In genomic region chr14:47275417-47275816, GRCm38 (mm10) we compare ENCODE assay signal across 8 mouse cellular contexts. TPM values are rescaled to one million over a fixed set of nuclear protein-coding genes. Genes with fewer than 3 reads are reported as not detected.
DNase-seq lines count a peak whose midpoint lies in the region; ATAC-seq and TF ChIP-seq lines count a peak whose summit lies in the region.

No protein-coding gene starts in this region.

- intact Hi-C loops in left cerebral cortex, adult 2 months (cut with DNase I), result no loop called here

- H3K9ac ChIP-seq in intestine, embryonic 16.5 days (ENCODE audit: low read depth, low read length), result peak overlapping the region; percentile 92
- H3K9ac ChIP-seq in neural tube, embryonic 11.5 days (ENCODE audit: low read length), result no peak overlapping the region

- H3K36me3 ChIP-seq in intestine, embryonic 16.5 days (ENCODE audit: control insufficient read depth, insufficient read depth, low read length), result no peaks in the 10 kb centered on the region
- peaks cover 4% of the 10 kb centered on the region; the same call in 1 of the 2 replicates for H3K36me3 ChIP-seq in neural tube, embryonic 11.5 days (ENCODE audit: control insufficient read depth, insufficient read depth, low read length)

- H3K4me1 ChIP-seq in intestine, embryonic 16.5 days (ENCODE audit: control insufficient read depth, insufficient read depth, low read length), result peaks cover 5% of the 10 kb centered on the region
- H3K4me1 ChIP-seq in neural tube, embryonic 11.5 days (ENCODE audit: control insufficient read depth, insufficient read depth, low read length), result peaks cover 6% of the 10 kb centered on the region; the same call in 1 of the 2 replicates

- H3K4me3 ChIP-seq in layer of hippocampus, adult 2 months, result peak overlapping the region; percentile 97; the same call in 1 of the 2 replicates
- peak overlapping the region; percentile 92 for H3K4me3 ChIP-seq in intestine, embryonic 16.5 days (ENCODE audit: low read length)
- peak overlapping the region; percentile 80 for H3K4me3 ChIP-seq in neural tube, embryonic 11.5 days (ENCODE audit: low read depth, low read length)
- H3K4me3 ChIP-seq in left cerebral cortex, adult 2 months, result no peak overlapping the region

- H3K27ac ChIP-seq in layer of hippocampus, adult 2 months, result no peak overlapping the region
- no peak overlapping the region for H3K27ac ChIP-seq in intestine, embryonic 16.5 days (ENCODE audit: low read length)
- H3K27ac ChIP-seq in neural tube, embryonic 11.5 days (ENCODE audit: low read depth, low read length), result no peak overlapping the region
- H3K27ac ChIP-seq in left cerebral cortex, adult 2 months, result no peak overlapping the region

- no peaks in the 10 kb centered on the region for H3K27me3 ChIP-seq in intestine, embryonic 16.5 days (replicated peaks; ENCODE audit: control insufficient read depth, insufficient read depth, low read length)
- H3K27me3 ChIP-seq in neural tube, embryonic 11.5 days (ENCODE audit: control insufficient read depth, insufficient read depth, low read length), result no peaks in the 10 kb centered on the region

- TF ChIP-seq CTCF in layer of hippocampus, adult 2 months (conservative IDR thresholded peaks at IDR 0.05), result peak; percentile 17; the same call in 1 of the 2 replicates
- no peak for TF ChIP-seq CTCF in left cerebral cortex, adult 2 months (IDR thresholded peaks at IDR 0.05)

- no peak for DNase-seq in layer of hippocampus, adult 2 months (ENCODE audit: low spot score in 2 of 2)
- DNase-seq in layer of hippocampus, postnatal 36 days, result no peak
- peak; percentile 33 for DNase-seq in embryo, embryonic 11 days
- DNase-seq in neural tube, embryonic 11.5 days (ENCODE audit: low spot score), result no peak
- DNase-seq in left cerebral cortex, adult 11 months (ENCODE audit: low spot score), result no peak
- no peak for DNase-seq in urinary bladder, postnatal 36 days (ENCODE audit: low spot score in 2 of 2)
- no peak for DNase-seq in left cerebral cortex, adult 2 months (ENCODE audit: extremely low spot score in 1 of 2, low spot score in 2 of 2)

- ATAC-seq in intestine, embryonic 16.5 days, result no peak
- no peak for ATAC-seq in neural tube, embryonic 11.5 days (ENCODE audit: insufficient read depth, low FRiP score, low TSS enrichment)

- peak overlapping the region; percentile 77 for H3K4me2 ChIP-seq in intestine, embryonic 16.5 days (ENCODE audit: low read depth, low read length)
- peak overlapping the region; percentile 63 for H3K4me2 ChIP-seq in neural tube, embryonic 11.5 days (ENCODE audit: low read depth)

- no peaks in the 10 kb centered on the region for H3K9me3 ChIP-seq in intestine, embryonic 16.5 days (ENCODE audit: control insufficient read depth, low read length)
- no peaks in the 10 kb centered on the region for H3K9me3 ChIP-seq in neural tube, embryonic 11.5 days (ENCODE audit: control insufficient read depth, low read length)

- WGBS in intestine, embryonic 16.5 days, result 32% methylated on average over 3 of the region's 3 CpGs
- WGBS in neural tube, embryonic 11.5 days, result 30% methylated on average over 3 of the region's 3 CpGs

RNA-seq across cellular contexts. Expression of gene Wdhd1, which starts 1.2 kb away (rescaled TPM):
- 1 to 10 TPM; 6.6 to 8.8 TPM for total RNA-seq in layer of hippocampus, adult 2 months (2021)
- total RNA-seq in layer of hippocampus, postnatal 36 days (2021), result 1 to 10 TPM; 6.6 to 7.6 TPM
- polyA plus RNA-seq in intestine, embryonic 16.5 days (2015; fragmentation: Nextera tagmentation; extraction: Ambion mirVana), result 19.1 and 20.8 TPM in 2 replicates
- polyA plus RNA-seq in neural tube, embryonic 11.5 days (2014; fragmentation: Nextera tagmentation; extraction: Ambion mirVana), result 37.6 and 40.1 TPM in 2 replicates
- 1 to 10 TPM; 4.9 to 6.8 TPM for total RNA-seq in left cerebral cortex, adult 2 months (2021)

RNA-seq across cellular contexts. Expression of gene Socs4, which starts 1.3 kb away (rescaled TPM):
- 10 to 100 TPM; 11.1 to 11.8 TPM for total RNA-seq in layer of hippocampus, adult 2 months (2021)
- total RNA-seq in layer of hippocampus, postnatal 36 days (2021), result 10 to 100 TPM; 12.5 to 14.7 TPM
- polyA plus RNA-seq in intestine, embryonic 16.5 days (2015; fragmentation: Nextera tagmentation; extraction: Ambion mirVana), result 2.9 and 3.5 TPM in 2 replicates
- polyA plus RNA-seq in neural tube, embryonic 11.5 days (2014; fragmentation: Nextera tagmentation; extraction: Ambion mirVana), result 5.0 and 7.7 TPM in 2 replicates
- 10 to 100 TPM; 11.7 to 14.6 TPM for total RNA-seq in left cerebral cortex, adult 2 months (2021)

RNA-seq across cellular contexts. Expression of gene Mapk1ip1l, which starts 22.6 kb away (rescaled TPM):
- 10 to 100 TPM; 55.1 to 59.2 TPM for total RNA-seq in layer of hippocampus, adult 2 months (2021)
- 10 to 100 TPM; 55.8 to 57.8 TPM for total RNA-seq in layer of hippocampus, postnatal 36 days (2021)
- 57.9 and 59.9 TPM in 2 replicates for polyA plus RNA-seq in intestine, embryonic 16.5 days (2015; fragmentation: Nextera tagmentation; extraction: Ambion mirVana)
- polyA plus RNA-seq in neural tube, embryonic 11.5 days (2014; fragmentation: Nextera tagmentation; extraction: Ambion mirVana), result 99.5 and 101 TPM in 2 replicates
- 10 to 100 TPM; 46.7 to 51.9 TPM for total RNA-seq in left cerebral cortex, adult 2 months (2021)
